Mouse (Mus musculus) c-Kit-positive CD71-positive TER-119-positive erythroid progenitor cells, embryonic 14.5 days (primary cell): ENCODE results near the gene Six4.
A peak's percentile ranks its signal among the peaks of the same experiment; 100 is the strongest.
"Not testable (repeated sequence)": the region's sequence is repeated elsewhere in the genome, so short reads cannot be mapped to it uniquely, and the experiment has no call there.

ENCODE experiments used
- DNase-seq: peaks from one replicate; pipeline ENCODE4 v3.0.0-alpha.2; 2013; ENCODE audit warnings: low spot score

Gene Six4

GRCm38 (mm10) chr12:73113196-73113595 is at the start of gene Six4:
Gene Six4 (minus strand): TSS chr12:73113456.
- no peak for DNase-seq

GRCm38 (mm10) chr12:73162408-73163181 is 49.3 kb upstream of the Six4 start:
- no peak for DNase-seq

GRCm38 (mm10) chr12:73160341-73160740 is 47.1 kb upstream of the Six4 start:
- no peak for DNase-seq

- no peak for DNase-seq
These were observed 40.9 kb upstream of the Six4 start for GRCm38 (mm10) chr12:73154150-73154549.

- peak; percentile 8 for DNase-seq
These were observed 37.8 kb upstream of the Six4 start for GRCm38 (mm10) chr12:73151038-73151437.

GRCm38 (mm10) chr12:73147236-73147635 is 34.0 kb upstream of the Six4 start:
- no peak for DNase-seq

- DNase-seq: no peak
These were observed 27.5 kb upstream of the Six4 start for GRCm38 (mm10) chr12:73140732-73141131.

- DNase-seq: no peak
These were observed 12.0 kb upstream of the Six4 start for GRCm38 (mm10) chr12:73125250-73125649.

GRCm38 (mm10) chr12:73123093-73124041 is 10.1 kb upstream of the Six4 start, which contains the start of gene Mnat1:
Gene Mnat1 (plus strand): TSS chr12:73123717.
- peak; percentile 80 for DNase-seq

GRCm38 (mm10) chr12:73112326-73113087 is 749 bp downstream of the Six4 start:
- DNase-seq: no peak

GRCm38 (mm10) chr12:73111561-73112325 is 1.5 kb downstream of the Six4 start:
- no peak for DNase-seq

GRCm38 (mm10) chr12:73110431-73111111 is 2.7 kb downstream of the Six4 start:
- DNase-seq: no peak

- DNase-seq: no peak
These were observed 5.4 kb downstream of the Six4 start for GRCm38 (mm10) chr12:73107821-73108220.

GRCm38 (mm10) chr12:73103713-73104112 is 9.5 kb downstream of the Six4 start:
- DNase-seq: no peak

GRCm38 (mm10) chr12:73098593-73098992 is 14.7 kb downstream of the Six4 start:
- DNase-seq: no peak

GRCm38 (mm10) chr12:73096177-73096576 is 17.1 kb downstream of the Six4 start:
- not testable (repeated sequence) for DNase-seq

GRCm38 (mm10) chr12:73094605-73095004 is 18.7 kb downstream of the Six4 start:
- DNase-seq: no peak

- DNase-seq: no peak
These were observed 19.1 kb downstream of the Six4 start for GRCm38 (mm10) chr12:73094189-73094588.

- no peak for DNase-seq
These were observed 22.5 kb downstream of the Six4 start for GRCm38 (mm10) chr12:73090672-73091335.

GRCm38 (mm10) chr12:73088911-73089310 is 24.3 kb downstream of the Six4 start:
- DNase-seq: peak; percentile 84
